Mouse (Mus musculus): Measurements from ENCODE around the gene Tmem9b. TPM values are rescaled to one million over a fixed set of nuclear protein-coding genes. Genes with fewer than 3 reads are reported as not detected.

Tmem9b gene
- total and polyA plus RNA-seq, 3 experiments, result 25.6 to 40.3 (median 26.6) TPM

DNA sequence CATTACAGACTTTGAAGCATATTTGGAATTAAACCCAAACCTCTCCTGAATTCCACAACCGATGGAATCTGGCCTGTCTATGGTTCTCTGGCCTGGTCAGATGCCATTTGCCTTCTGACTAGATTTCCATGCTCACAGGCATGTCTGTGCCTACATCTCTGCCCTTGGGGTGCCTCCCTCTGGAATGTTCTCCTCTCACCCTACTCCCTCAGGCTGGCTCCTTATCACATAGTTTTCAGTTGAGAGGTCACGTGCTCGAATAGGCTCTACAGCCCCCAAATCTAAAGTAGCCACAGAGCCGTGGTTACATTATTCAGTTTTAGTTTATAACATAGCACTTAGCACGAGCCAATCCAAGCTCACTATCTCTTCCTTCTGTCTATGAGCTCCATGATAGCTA, 42.9 kb upstream of the Tmem9b start:
- H3K4me3 ChIP-seq (replicated peaks in 1 of 3; ENCODE audit: low read depth in 2 of 3, low read length in 2 of 3, poor library complexity in 1 of 3), result no peak overlapping the region
- peaks cover 0 to 12% of the 10 kb centered on the region in 2 experiments; a peak in 3 of 4 replicates for H3K4me1 ChIP-seq (ENCODE audit: control insufficient read depth in 1 of 2, insufficient read depth in 2 of 2)
- in situ Hi-C loops (cut with MboI; ENCODE audit: low pct_ligation_motif_present, low pct_unique_long_range_greater_than_20kb, low sequenced_read_pairs) (loop anchor here (10.0 kb wide), 1 partner anchor 89 kb away; no protein-coding TSS in a partner anchor), dilution Hi-C loops (cut with MboI; ENCODE audit: extremely low pct_ligation_motif_present, extremely low pct_unique_long_range_greater_than_20kb, low sequenced_read_pairs) (no loop called here)
- no peaks in the 10 kb centered on the region for H3K36me3 ChIP-seq (replicated peaks in 1 of 2; ENCODE audit: control insufficient read depth in 1 of 2, insufficient read depth in 1 of 2, low read length in 1 of 2)
- no peak overlapping the region for H3K27ac ChIP-seq (ENCODE audit: insufficient read depth, low read depth)
- H3K4me2 ChIP-seq (ENCODE audit: insufficient read depth, low read depth, poor library complexity, severe bottlenecking), result no peak overlapping the region
- H3K79me2 ChIP-seq (replicated peaks; ENCODE audit: control insufficient read depth, extremely low read depth, insufficient read depth, poor library complexity, severe bottlenecking), result no peaks in the 10 kb centered on the region
- no peaks in the 10 kb centered on the region for H3K9me3 ChIP-seq (replicated peaks; ENCODE audit: low read length)
- no peak overlapping the region for H3K9ac ChIP-seq (ENCODE audit: insufficient read depth, low read depth)
- no peaks in the 10 kb centered on the region for H3K27me3 ChIP-seq (replicated peaks)
- DNase-seq (ENCODE audit: extremely low read depth), result no peak
- TF ChIP-seq JUND (conservative IDR thresholded peaks at IDR 0.05; ENCODE audit: low read depth, low read length), result no peak
- TF ChIP-seq ZC3H11A (IDR thresholded peaks at IDR 0.05; ENCODE audit: low read depth, low read length), result no peak

DNA sequence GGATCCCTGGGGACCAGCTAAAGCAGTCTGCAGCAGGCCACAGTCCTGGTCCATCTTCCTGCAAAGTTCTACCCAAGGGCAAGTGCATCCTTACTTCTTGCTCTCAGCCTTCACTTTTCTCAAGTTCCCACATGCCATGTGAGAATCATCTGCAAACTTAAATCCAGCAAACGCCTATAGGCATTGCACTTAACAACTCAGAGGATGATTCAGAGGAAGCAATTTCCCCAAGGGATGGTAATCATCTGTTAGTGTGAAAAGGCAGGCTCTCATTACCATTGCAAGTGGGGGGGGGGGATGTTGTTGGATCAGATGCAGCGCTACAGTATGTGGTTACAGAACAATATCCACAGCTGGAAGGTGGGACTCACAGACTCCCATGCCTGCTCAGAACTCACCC, 41.9 kb upstream of the Tmem9b start:
- DNase-seq (ENCODE audit: extremely low read depth), result no peak
- no peak overlapping the region for H3K27ac ChIP-seq (ENCODE audit: insufficient read depth, low read depth)
- in situ Hi-C loops (cut with MboI; ENCODE audit: low pct_ligation_motif_present, low pct_unique_long_range_greater_than_20kb, low sequenced_read_pairs) (loop anchor here (10.0 kb wide), 1 partner anchor 90 kb away; no protein-coding TSS in a partner anchor), dilution Hi-C loops (cut with MboI; ENCODE audit: extremely low pct_ligation_motif_present, extremely low pct_unique_long_range_greater_than_20kb, low sequenced_read_pairs) (no loop called here)
- H3K9ac ChIP-seq (ENCODE audit: insufficient read depth, low read depth), result no peak overlapping the region
- no peak overlapping the region for H3K4me3 ChIP-seq (replicated peaks in 1 of 3; ENCODE audit: low read depth in 2 of 3, low read length in 2 of 3, poor library complexity in 1 of 3)
- no peak for TF ChIP-seq ETS1 (conservative IDR thresholded peaks at IDR 0.05; ENCODE audit: low read depth, low read length)
- TF ChIP-seq MEF2A (IDR thresholded peaks at IDR 0.05; ENCODE audit: borderline replicate concordance, low read depth, low read length), result no peak
- TF ChIP-seq IRF4 (IDR thresholded peaks at IDR 0.05; ENCODE audit: low read depth, low read length), result no peak
- no peak for TF ChIP-seq CHD1 (IDR thresholded peaks at IDR 0.05; ENCODE audit: low read depth, low read length)
- TF ChIP-seq NRF1 (IDR thresholded peaks at IDR 0.05; ENCODE audit: low read depth, low read length), result no peak
- no peak for TF ChIP-seq POLR2A (IDR thresholded peaks at IDR 0.05; ENCODE audit: low read depth, low read length)
- TF ChIP-seq RCOR1 (conservative IDR thresholded peaks at IDR 0.05; ENCODE audit: low read depth, low read length), result no peak
- TF ChIP-seq RAD21 (IDR thresholded peaks at IDR 0.05; ENCODE audit: low read depth, low read length), result no peak
- no peak for TF ChIP-seq ZMIZ1 (IDR thresholded peaks at IDR 0.05; ENCODE audit: low read depth, low read length)
- TF ChIP-seq HCFC1 (IDR thresholded peaks at IDR 0.05; ENCODE audit: low read depth, low read length), result no peak
- no peak for TF ChIP-seq USF2 (conservative IDR thresholded peaks at IDR 0.05; ENCODE audit: low read depth, low read length)
- TF ChIP-seq GABPA (IDR thresholded peaks at IDR 0.05; ENCODE audit: insufficient replicate concordance, low read depth, low read length), result no peak
- no peak for TF ChIP-seq MYC (IDR thresholded peaks at IDR 0.05; ENCODE audit: low read depth, low read length)
- TF ChIP-seq TBP (conservative IDR thresholded peaks at IDR 0.05; ENCODE audit: low read depth, low read length), result no peak
- no peak for TF ChIP-seq ZNF384 (IDR thresholded peaks at IDR 0.05; ENCODE audit: low read depth, low read length)
- H3K79me2 ChIP-seq (replicated peaks; ENCODE audit: control insufficient read depth, extremely low read depth, insufficient read depth, poor library complexity, severe bottlenecking), result no peaks in the 10 kb centered on the region
- H3K9me3 ChIP-seq (replicated peaks; ENCODE audit: low read length), result no peaks in the 10 kb centered on the region
- H3K36me3 ChIP-seq (replicated peaks in 1 of 2; ENCODE audit: control insufficient read depth in 1 of 2, insufficient read depth in 1 of 2, low read length in 1 of 2), result no peaks in the 10 kb centered on the region
- no peaks in the 10 kb centered on the region for H3K27me3 ChIP-seq (replicated peaks)
- H3K4me2 ChIP-seq (ENCODE audit: insufficient read depth, low read depth, poor library complexity, severe bottlenecking), result no peak overlapping the region
- H3K4me1 ChIP-seq (ENCODE audit: control insufficient read depth in 1 of 2, insufficient read depth in 2 of 2), result peaks cover 0 to 12% of the 10 kb centered on the region in 2 experiments; a peak in 3 of 4 replicates
